Mouse (Mus musculus) retina, adult 2 months (tissue): ENCODE results near the gene Pfdn5.

ENCODE experiments used
- DNase-seq: peaks from one replicate; pipeline ENCODE4 v3.0.0-alpha.2; 2012; ENCODE audit warnings: low read depth, low spot score

Pfdn5 gene

DNA sequence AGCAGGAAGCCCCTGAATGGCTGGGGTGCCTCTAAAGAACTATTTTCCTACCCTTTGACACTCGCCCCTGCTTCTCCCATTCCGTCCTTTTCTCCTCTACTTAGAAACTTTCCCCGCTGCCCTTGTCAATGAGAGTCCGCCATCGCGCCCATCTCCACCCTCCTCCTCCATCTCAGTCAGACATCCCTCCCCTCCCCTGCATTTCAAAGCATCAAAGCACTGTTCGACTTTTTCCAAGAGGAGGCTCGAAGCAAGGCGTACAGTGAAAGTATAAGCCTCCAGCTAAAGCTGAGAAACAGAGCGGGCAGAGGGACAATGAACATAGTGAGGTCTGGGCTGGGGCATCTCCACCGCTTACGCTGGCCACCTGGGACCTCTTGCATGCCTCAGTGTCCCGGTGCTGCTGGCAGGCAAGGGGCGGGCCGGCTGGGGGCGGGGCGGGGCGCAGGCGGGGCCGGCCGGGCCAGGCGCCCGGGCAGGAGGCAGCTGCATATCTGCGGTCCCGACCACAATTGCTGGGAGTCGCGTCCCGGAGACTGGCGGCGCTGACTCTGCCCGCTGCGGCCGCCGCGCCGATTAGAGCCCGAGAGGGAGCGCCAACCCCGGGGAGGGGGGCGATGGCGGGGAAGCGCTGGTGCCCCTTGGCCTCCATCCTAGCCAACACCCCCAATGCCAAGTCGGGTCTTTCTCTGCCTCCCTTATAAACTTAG, 50.7 kb downstream of the Pfdn5 start:
- DNase-seq: no peak

DNA sequence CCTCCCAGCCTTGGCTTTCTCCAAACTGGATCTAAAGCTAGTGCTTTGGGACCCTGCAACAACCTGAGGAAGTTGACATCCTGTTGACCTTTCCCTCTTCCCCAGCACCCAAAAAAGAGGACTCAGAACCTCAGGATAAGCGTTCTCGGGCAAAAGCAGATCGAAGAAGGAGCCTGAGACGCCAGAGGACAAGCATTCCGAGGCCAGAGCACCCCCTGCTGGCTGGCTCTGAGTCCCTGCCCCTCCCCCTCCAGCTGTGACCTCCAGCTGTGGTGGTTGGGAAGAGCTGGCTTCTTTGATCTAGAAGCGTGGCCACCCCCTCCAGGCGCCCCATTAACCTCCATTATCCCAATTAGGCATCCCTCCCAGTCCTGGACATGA, 51.2 kb downstream of the Pfdn5 start:
- peak; percentile 51 for DNase-seq

GRCm38 (mm10) chr15:102377810-102378262, 51.9 kb downstream of the Pfdn5 start:
- no peak for DNase-seq
